Mouse (Mus musculus): ENCODE data around the gene Abcb11.
"Not testable (repeated sequence)": the region's sequence is repeated elsewhere in the genome, so short reads cannot be mapped to it uniquely, and the experiment has no call there.

Gene Abcb11

GRCm38 (mm10) chr2:69342496-69343221 is at the start of gene Abcb11:
TSS of gene Abcb11 (minus strand) at chr2:69342616.
- no peak for DNase-seq (ENCODE audit: inconsistent ontology term)

GRCm38 (mm10) chr2:69386118-69386871 is 43.9 kb upstream of the Abcb11 start:
- DNase-seq (ENCODE audit: inconsistent ontology term): no peak

GRCm38 (mm10) chr2:69382838-69383237 is 40.4 kb upstream of the Abcb11 start:
- DNase-seq (ENCODE audit: inconsistent ontology term): no peak

- no peak for DNase-seq (ENCODE audit: inconsistent ontology term)
Measured at GRCm38 (mm10) chr2:69381740-69382139, 39.3 kb upstream of the Abcb11 start.

GRCm38 (mm10) chr2:69380281-69380680 is 37.9 kb upstream of the Abcb11 start, which contains the start of gene Dhrs9:
TSS of gene Dhrs9 (plus strand) at chr2:69380445.
- peak; percentile 61 for DNase-seq (ENCODE audit: inconsistent ontology term)

- no peak for DNase-seq (ENCODE audit: inconsistent ontology term)
Measured at GRCm38 (mm10) chr2:69379801-69380200, 37.4 kb upstream of the Abcb11 start.

- DNase-seq (ENCODE audit: inconsistent ontology term): peak; percentile 17
Measured at GRCm38 (mm10) chr2:69376780-69377179, 34.4 kb upstream of the Abcb11 start.

- no peak for DNase-seq (ENCODE audit: inconsistent ontology term)
Measured at GRCm38 (mm10) chr2:69365275-69365674, 22.9 kb upstream of the Abcb11 start.

- DNase-seq (ENCODE audit: inconsistent ontology term): no peak
Measured at GRCm38 (mm10) chr2:69364831-69365230, 22.4 kb upstream of the Abcb11 start.

- not testable (repeated sequence) for DNase-seq (ENCODE audit: inconsistent ontology term)
Measured at GRCm38 (mm10) chr2:69355402-69355801, 13.0 kb upstream of the Abcb11 start.

- no peak for DNase-seq (ENCODE audit: inconsistent ontology term)
Measured at GRCm38 (mm10) chr2:69341506-69341905, 910 bp downstream of the Abcb11 start.

GRCm38 (mm10) chr2:69331523-69331922 is 10.9 kb downstream of the Abcb11 start:
- not testable (repeated sequence) for DNase-seq (ENCODE audit: inconsistent ontology term)

- no peak for DNase-seq (ENCODE audit: inconsistent ontology term)
Measured at GRCm38 (mm10) chr2:69328509-69329163, 13.8 kb downstream of the Abcb11 start.

- no peak for DNase-seq (ENCODE audit: inconsistent ontology term)
Measured at GRCm38 (mm10) chr2:69324881-69325660, 17.3 kb downstream of the Abcb11 start.

GRCm38 (mm10) chr2:69323018-69323417 is 19.4 kb downstream of the Abcb11 start:
- DNase-seq (ENCODE audit: inconsistent ontology term): no peak

- DNase-seq (ENCODE audit: inconsistent ontology term): no peak
Measured at GRCm38 (mm10) chr2:69321457-69321856, 21.0 kb downstream of the Abcb11 start.

GRCm38 (mm10) chr2:69311337-69311736 is 31.1 kb downstream of the Abcb11 start:
- DNase-seq (ENCODE audit: inconsistent ontology term): no peak

- no peak for DNase-seq (ENCODE audit: inconsistent ontology term)
Measured at GRCm38 (mm10) chr2:69308136-69308535, 34.3 kb downstream of the Abcb11 start.

- not testable (repeated sequence) for DNase-seq (ENCODE audit: inconsistent ontology term)
Measured at GRCm38 (mm10) chr2:69300568-69300967, 41.8 kb downstream of the Abcb11 start.

- DNase-seq (ENCODE audit: inconsistent ontology term): no peak
Measured at GRCm38 (mm10) chr2:69294508-69294907, 47.9 kb downstream of the Abcb11 start.

- DNase-seq (ENCODE audit: inconsistent ontology term): peak; percentile 88
Measured at GRCm38 (mm10) chr2:69288989-69289388, 53.4 kb downstream of the Abcb11 start.

GRCm38 (mm10) chr2:69275875-69276274 is 66.5 kb downstream of the Abcb11 start:
- DNase-seq (ENCODE audit: inconsistent ontology term): peak; percentile 86

All from Muller cell, postnatal 12 days (primary cell).